Mouse (Mus musculus): Measurements from ENCODE around the gene Sohlh1. TPM values are rescaled to one million over a fixed set of nuclear protein-coding genes. Genes with fewer than 3 reads are reported as not detected.
"Not testable (repeated sequence)": the region's sequence is repeated elsewhere in the genome, so short reads cannot be mapped to it uniquely, and the experiment has no call there.

The Sohlh1 gene
- polyA plus RNA-seq, 1 experiment = not detected

- no peak within 1 kb of the TSS for H3K27ac ChIP-seq (ENCODE audit: insufficient read depth, low read depth, low read length)
- 38% methylated on average over 1 of the region's 1 CpGs for WGBS
- no peaks in the 10 kb centered on the region for H3K4me1 ChIP-seq (ENCODE audit: control insufficient read depth, insufficient read depth, low read length)
- TF ChIP-seq CTCF (IDR thresholded peaks at IDR 0.05; ENCODE audit: insufficient read depth, low read depth, low read length) (no peak), POLR2A (IDR thresholded peaks at IDR 0.05; ENCODE audit: insufficient read depth, low read depth, low read length) (no peak)
- H3K4me3 ChIP-seq (ENCODE audit: insufficient read depth, low read depth, low read length) = no peak within 1 kb of the TSS
These were observed 24.2 kb downstream of the Sohlh1 start, which contains the start of gene Lcn9 for GRCm38 (mm10) chr2:25822806-25823205. Gene Lcn9, plus strand, starts transcription at chr2:25823153.

- H3K27ac ChIP-seq (ENCODE audit: insufficient read depth, low read depth, low read length); H3K4me3 ChIP-seq (ENCODE audit: insufficient read depth, low read depth, low read length); H3K4me1 ChIP-seq (ENCODE audit: control insufficient read depth, insufficient read depth, low read length): not testable (repeated sequence)
- WGBS = 76% methylated on average over 1 of the region's 1 CpGs
These were observed 31.3 kb downstream of the Sohlh1 start, which contains the start of gene Glt6d1 for GRCm38 (mm10) chr2:25815748-25816147. Gene Glt6d1, minus strand, starts transcription at chr2:25815848.

GRCm38 (mm10) chr2:25813364-25813763 is 33.7 kb downstream of the Sohlh1 start:
- WGBS = 81% methylated on average over 5 of the region's 5 CpGs
- Histone ChIP-seq H3K4me1 (ENCODE audit: control insufficient read depth, insufficient read depth, low read length) (no peaks in the 10 kb centered on the region), H3K4me3 (ENCODE audit: insufficient read depth, low read depth, low read length) (no peak overlapping the region), H3K27ac (ENCODE audit: insufficient read depth, low read depth, low read length) (no peak overlapping the region)
- TF ChIP-seq POLR2A (IDR thresholded peaks at IDR 0.05; ENCODE audit: insufficient read depth, low read depth, low read length) (no peak), CTCF (IDR thresholded peaks at IDR 0.05; ENCODE audit: insufficient read depth, low read depth, low read length) (no peak)

- Histone ChIP-seq H3K4me1 (ENCODE audit: control insufficient read depth, insufficient read depth, low read length) (no peaks in the 10 kb centered on the region), H3K4me3 (ENCODE audit: insufficient read depth, low read depth, low read length) (no peak overlapping the region), H3K27ac (ENCODE audit: insufficient read depth, low read depth, low read length) (no peak overlapping the region)
- TF ChIP-seq CTCF (IDR thresholded peaks at IDR 0.05; ENCODE audit: insufficient read depth, low read depth, low read length) (no peak), POLR2A (IDR thresholded peaks at IDR 0.05; ENCODE audit: insufficient read depth, low read depth, low read length) (no peak)
- WGBS = 75% methylated on average over 2 of the region's 2 CpGs
These were observed 35.3 kb downstream of the Sohlh1 start for GRCm38 (mm10) chr2:25811711-25812110.

GRCm38 (mm10) chr2:25798065-25798464 is 49.0 kb downstream of the Sohlh1 start:
- 38% methylated on average over 5 of the region's 5 CpGs for WGBS
- no peak overlapping the region for H3K27ac ChIP-seq (ENCODE audit: insufficient read depth, low read depth, low read length)
- H3K4me3 ChIP-seq (ENCODE audit: insufficient read depth, low read depth, low read length) = no peak overlapping the region
- H3K4me1 ChIP-seq (ENCODE audit: control insufficient read depth, insufficient read depth, low read length) = no peaks in the 10 kb centered on the region
- TF ChIP-seq CTCF (IDR thresholded peaks at IDR 0.05; ENCODE audit: insufficient read depth, low read depth, low read length) (no peak), POLR2A (IDR thresholded peaks at IDR 0.05; ENCODE audit: insufficient read depth, low read depth, low read length) (no peak)

GRCm38 (mm10) chr2:25797635-25798034 is 49.4 kb downstream of the Sohlh1 start:
- no peak for TF ChIP-seq CTCF (IDR thresholded peaks at IDR 0.05; ENCODE audit: insufficient read depth, low read depth, low read length)
- Histone ChIP-seq H3K4me3 (ENCODE audit: insufficient read depth, low read depth, low read length) (no peak overlapping the region), H3K27ac (ENCODE audit: insufficient read depth, low read depth, low read length) (no peak overlapping the region), H3K4me1 (ENCODE audit: control insufficient read depth, insufficient read depth, low read length) (no peaks in the 10 kb centered on the region)
- WGBS = 38% methylated on average over 2 of the region's 2 CpGs

Other genes starting within 250 kb of the Sohlh1 start
- gene Rabl6, start 238.7 kb downstream of the Sohlh1 start, polyA plus RNA-seq (2012; ENCODE audit: insufficient read depth, insufficient read length, low replicate concordance, missing spikeins) = not detected in 2 replicates
- not detected in 2 replicates for gene Ccdc183, start 229.6 kb downstream of the Sohlh1 start, polyA plus RNA-seq (2012; ENCODE audit: insufficient read depth, insufficient read length, low replicate concordance, missing spikeins)
- not detected in 2 replicates for gene Tmem141, start 225.2 kb downstream of the Sohlh1 start, polyA plus RNA-seq (2012; ENCODE audit: insufficient read depth, insufficient read length, low replicate concordance, missing spikeins)
- not detected in 2 replicates for gene Fcna, start 219.2 kb downstream of the Sohlh1 start, polyA plus RNA-seq (2012; ENCODE audit: insufficient read depth, insufficient read length, low replicate concordance, missing spikeins)
- gene Lcn8, start 194.1 kb downstream of the Sohlh1 start, polyA plus RNA-seq (2012; ENCODE audit: insufficient read depth, insufficient read length, low replicate concordance, missing spikeins) = not detected in 2 replicates
- gene Lcn5, start 189.3 kb downstream of the Sohlh1 start, polyA plus RNA-seq (2012; ENCODE audit: insufficient read depth, insufficient read length, low replicate concordance, missing spikeins) = not detected in 2 replicates
- not detected in 2 replicates for gene Lcn6, start 170.5 kb downstream of the Sohlh1 start, polyA plus RNA-seq (2012; ENCODE audit: insufficient read depth, insufficient read length, low replicate concordance, missing spikeins)
- gene Lcn10, start 164.5 kb downstream of the Sohlh1 start, polyA plus RNA-seq (2012; ENCODE audit: insufficient read depth, insufficient read length, low replicate concordance, missing spikeins) = not detected in 2 replicates
- not detected in 2 replicates for gene Obp2a, start 147.2 kb downstream of the Sohlh1 start, polyA plus RNA-seq (2012; ENCODE audit: insufficient read depth, insufficient read length, low replicate concordance, missing spikeins)
- not detected in 2 replicates for gene Bmyc, start 140.5 kb downstream of the Sohlh1 start, polyA plus RNA-seq (2012; ENCODE audit: insufficient read depth, insufficient read length, low replicate concordance, missing spikeins)
- not detected in 2 replicates for gene Obp2b, start 110.2 kb downstream of the Sohlh1 start, polyA plus RNA-seq (2012; ENCODE audit: insufficient read depth, insufficient read length, low replicate concordance, missing spikeins)
- gene Lcn3, start 81.7 kb downstream of the Sohlh1 start, polyA plus RNA-seq (2012; ENCODE audit: insufficient read depth, insufficient read length, low replicate concordance, missing spikeins) = not detected in 2 replicates
- gene Lcn11, start 70.2 kb downstream of the Sohlh1 start, polyA plus RNA-seq (2012; ENCODE audit: insufficient read depth, insufficient read length, low replicate concordance, missing spikeins) = not detected in 2 replicates
- not detected in 2 replicates for gene Gm13539, start 65.0 kb downstream of the Sohlh1 start, polyA plus RNA-seq (2012; ENCODE audit: insufficient read depth, insufficient read length, low replicate concordance, missing spikeins)
- gene Glt6d1, start 31.4 kb downstream of the Sohlh1 start, polyA plus RNA-seq (2012; ENCODE audit: insufficient read depth, insufficient read length, low replicate concordance, missing spikeins) = not detected in 2 replicates
- not detected in 2 replicates for gene Lcn9, start 24.1 kb downstream of the Sohlh1 start, polyA plus RNA-seq (2012; ENCODE audit: insufficient read depth, insufficient read length, low replicate concordance, missing spikeins)
- gene Kcnt1, start 16.5 kb upstream of the Sohlh1 start, polyA plus RNA-seq (2012; ENCODE audit: insufficient read depth, insufficient read length, low replicate concordance, missing spikeins) = 206 and 256 TPM in 2 replicates
- not detected in 2 replicates for gene Camsap1, start 136.0 kb upstream of the Sohlh1 start, polyA plus RNA-seq (2012; ENCODE audit: insufficient read depth, insufficient read length, low replicate concordance, missing spikeins)
- gene Ubac1, start 174.5 kb upstream of the Sohlh1 start, polyA plus RNA-seq (2012; ENCODE audit: insufficient read depth, insufficient read length, low replicate concordance, missing spikeins) = not detected in 2 replicates